Mouse (Mus musculus) gastrocnemius, postnatal 10 days (tissue): ENCODE data around the gene Gm20388. TPM values are rescaled to one million over a fixed set of nuclear protein-coding genes. Genes with fewer than 3 reads are reported as not detected.

Experiments used
- DNase-seq: peaks from one replicate; pipeline ENCODE4 v3.0.0; 2021; ENCODE audit warnings: mixed read lengths
- total RNA-seq, 2 experiments: library from RNA; stranded (reverse); gene quantifications; 2 replicates each; pipeline ENCODE4 v1.2.3; 2021

The Gm20388 gene
- total RNA-seq, 2 experiments from 2014 or later: 2.9 to 6.0 TPM

- DNase-seq: no peak
Observed at GRCm38 (mm10) chr8:124312228-124312627, 4401.6 kb downstream of the Gm20388 start.

GRCm38 (mm10) chr8:124314803-124315202 is 4404.2 kb downstream of the Gm20388 start:
- DNase-seq: peak; percentile 42

GRCm38 (mm10) chr8:124316466-124317136 is 4406.0 kb downstream of the Gm20388 start:
- DNase-seq: peak; percentile 76

GRCm38 (mm10) chr8:124317191-124317682 is 4406.6 kb downstream of the Gm20388 start:
- DNase-seq: no peak

- no peak for DNase-seq
Observed at GRCm38 (mm10) chr8:124317821-124318220, 4407.2 kb downstream of the Gm20388 start.

- DNase-seq: peak; percentile 48
Observed at GRCm38 (mm10) chr8:124318612-124319315, 4408.1 kb downstream of the Gm20388 start.

GRCm38 (mm10) chr8:124319316-124319652 is 4408.6 kb downstream of the Gm20388 start:
- DNase-seq: no peak

GRCm38 (mm10) chr8:124321227-124321840 is 4410.7 kb downstream of the Gm20388 start:
- no peak for DNase-seq

GRCm38 (mm10) chr8:124323356-124323755 is 4412.7 kb downstream of the Gm20388 start:
- no peak for DNase-seq

GRCm38 (mm10) chr8:124328259-124328658 is 4417.6 kb downstream of the Gm20388 start:
- no peak for DNase-seq

- DNase-seq: no peak
Observed at GRCm38 (mm10) chr8:124329690-124330089, 4419.0 kb downstream of the Gm20388 start.

GRCm38 (mm10) chr8:124330433-124330832 is 4419.8 kb downstream of the Gm20388 start:
- no peak for DNase-seq

GRCm38 (mm10) chr8:124331094-124331493 is 4420.5 kb downstream of the Gm20388 start:
- DNase-seq: no peak

- DNase-seq: no peak
Observed at GRCm38 (mm10) chr8:124331706-124332105, 4421.1 kb downstream of the Gm20388 start.

- no peak for DNase-seq
Observed at GRCm38 (mm10) chr8:124336302-124336701, 4425.7 kb downstream of the Gm20388 start.

GRCm38 (mm10) chr8:124339742-124340141 is 4429.1 kb downstream of the Gm20388 start:
- no peak for DNase-seq

GRCm38 (mm10) chr8:124340360-124341068 is 4429.9 kb downstream of the Gm20388 start:
- no peak for DNase-seq

- no peak for DNase-seq
Observed at GRCm38 (mm10) chr8:124343151-124343550, 4432.5 kb downstream of the Gm20388 start.

- DNase-seq: no peak
Observed at GRCm38 (mm10) chr8:124343991-124344390, 4433.4 kb downstream of the Gm20388 start.

GRCm38 (mm10) chr8:124345098-124345497 is 4434.5 kb downstream of the Gm20388 start:
- DNase-seq: no peak

GRCm38 (mm10) chr8:124346852-124347523 is 4436.3 kb downstream of the Gm20388 start:
- peak; percentile 80 for DNase-seq

GRCm38 (mm10) chr8:124348087-124348486 is 4437.4 kb downstream of the Gm20388 start:
- no peak for DNase-seq
